Mouse (Mus musculus): ENCODE measurements around the gene Olfr1082. TPM values are rescaled to one million over a fixed set of nuclear protein-coding genes. Genes with fewer than 3 reads are reported as not detected.

Gene Olfr1082
- not detected for total RNA-seq (2023)

GRCm38 (mm10) chr2:86598866-86599265 lies at the start of gene Olfr1082:
Olfr1082 (minus strand) TSS chr2:86598966.

GRCm38 (mm10) chr2:86639625-86640024 lies 40.9 kb upstream of the Olfr1082 start, which contains the start of gene Olfr1084:
Olfr1084 (minus strand) TSS chr2:86639725.

GRCm38 (mm10) chr2:86558135-86558534 lies 40.6 kb downstream of the Olfr1082 start, which contains the start of gene Olfr1080:
Olfr1080 (minus strand) TSS chr2:86558235.

Other genes with a start within 250 kb of the Olfr1082 start
- gene Olfr1055, start 248.7 kb downstream of the Olfr1082 start, total RNA-seq (2023): not detected
- not detected for gene Olfr1056, start 236.5 kb downstream of the Olfr1082 start, total RNA-seq (2023)
- not detected for gene Olfr1057, start 220.6 kb downstream of the Olfr1082 start, total RNA-seq (2023)
- gene Olfr1058, start 210.4 kb downstream of the Olfr1082 start, total RNA-seq (2023): not detected
- not detected for gene Olfr1061, start 184.9 kb downstream of the Olfr1082 start, total RNA-seq (2023)
- gene Olfr1062, start 172.2 kb downstream of the Olfr1082 start, total RNA-seq (2023): not detected
- not detected for gene Olfr1065, start 148.4 kb downstream of the Olfr1082 start, total RNA-seq (2023)
- gene Olfr1066, start 142.7 kb downstream of the Olfr1082 start, total RNA-seq (2023): not detected
- not detected for gene Olfr228, start 111.6 kb downstream of the Olfr1082 start, total RNA-seq (2023)
- gene Olfr1076, start 90.5 kb downstream of the Olfr1082 start, total RNA-seq (2023): not detected
- gene Olfr1079, start 56.5 kb downstream of the Olfr1082 start, total RNA-seq (2023): not detected
- not detected for gene Olfr1080, start 40.7 kb downstream of the Olfr1082 start, total RNA-seq (2023)
- not detected for gene Olfr1084, start 40.8 kb upstream of the Olfr1082 start, total RNA-seq (2023)
- gene Olfr1085, start 63.1 kb upstream of the Olfr1082 start, total RNA-seq (2023): not detected
- not detected for gene Olfr1086, start 81.1 kb upstream of the Olfr1082 start, total RNA-seq (2023)
- gene Olfr1087, start 99.4 kb upstream of the Olfr1082 start, total RNA-seq (2023): not detected
- gene Olfr1089, start 134.7 kb upstream of the Olfr1082 start, total RNA-seq (2023): not detected
- gene Olfr1090, start 160.0 kb upstream of the Olfr1082 start, total RNA-seq (2023): not detected
- gene Olfr1093, start 183.5 kb upstream of the Olfr1082 start, total RNA-seq (2023): not detected
- gene Olfr141, start 211.1 kb upstream of the Olfr1082 start, total RNA-seq (2023): not detected
- gene Olfr1094, start 225.7 kb upstream of the Olfr1082 start, total RNA-seq (2023): not detected